Mouse (Mus musculus): ENCODE measurements around the gene Tctn3. TPM values are rescaled to one million over a fixed set of nuclear protein-coding genes. Genes with fewer than 3 reads are reported as not detected.
"Not testable (repeated sequence)": the region's sequence is repeated elsewhere in the genome, so short reads cannot be mapped to it uniquely, and the experiment has no call there.

The Tctn3 gene
- total RNA-seq, 2 experiments from 2014 or later: 19.5 to 21.6 TPM

GRCm38 (mm10) chr19:40628950-40629349 lies 16.9 kb upstream of the Tctn3 start:
- DNase-seq (ENCODE audit: low spot score in 2 of 2): no peak

GRCm38 (mm10) chr19:40625935-40626334 lies 13.9 kb upstream of the Tctn3 start:
- no peak for DNase-seq (ENCODE audit: low spot score in 2 of 2)

GRCm38 (mm10) chr19:40621616-40622015 lies 9.6 kb upstream of the Tctn3 start:
- DNase-seq (ENCODE audit: low spot score in 2 of 2): not testable (repeated sequence)

- no peak for DNase-seq (ENCODE audit: low spot score in 2 of 2)
Measured at GRCm38 (mm10) chr19:40616021-40616420, 4.0 kb upstream of the Tctn3 start.

GRCm38 (mm10) chr19:40614811-40615210 lies 2.8 kb upstream of the Tctn3 start:
- no peak for DNase-seq (ENCODE audit: low spot score in 2 of 2)

- DNase-seq (ENCODE audit: low spot score in 2 of 2): no peak
Measured at GRCm38 (mm10) chr19:40607676-40608075, 4.4 kb downstream of the Tctn3 start.

- no peak for DNase-seq (ENCODE audit: low spot score in 2 of 2)
Measured at GRCm38 (mm10) chr19:40605189-40605588, 6.8 kb downstream of the Tctn3 start.

GRCm38 (mm10) chr19:40601870-40602269 lies 10.2 kb downstream of the Tctn3 start:
- DNase-seq (ENCODE audit: low spot score in 2 of 2): no peak

GRCm38 (mm10) chr19:40600846-40601245 lies 11.2 kb downstream of the Tctn3 start:
- DNase-seq (ENCODE audit: low spot score in 2 of 2): not testable (repeated sequence)

- DNase-seq (ENCODE audit: low spot score in 2 of 2): no peak
Measured at GRCm38 (mm10) chr19:40595831-40596230, 16.2 kb downstream of the Tctn3 start.

- no peak for DNase-seq (ENCODE audit: low spot score in 2 of 2)
Measured at GRCm38 (mm10) chr19:40595231-40595630, 16.8 kb downstream of the Tctn3 start.

- no peak for DNase-seq (ENCODE audit: low spot score in 2 of 2)
Measured at GRCm38 (mm10) chr19:40589530-40589880, 22.5 kb downstream of the Tctn3 start.

GRCm38 (mm10) chr19:40588847-40589529 lies 23.0 kb downstream of the Tctn3 start:
- peak; percentile 90 to 94 for DNase-seq (ENCODE audit: low spot score in 2 of 2)

- peak; percentile 93 for DNase-seq (ENCODE audit: low spot score in 2 of 2)
Measured at GRCm38 (mm10) chr19:40588293-40588654, 23.8 kb downstream of the Tctn3 start, which contains the start of gene Aldh18a1. Aldh18a1 (minus strand) TSS chr19:40588463.

- no peak for DNase-seq (ENCODE audit: low spot score in 2 of 2)
Measured at GRCm38 (mm10) chr19:40587491-40588292, 24.3 kb downstream of the Tctn3 start.

GRCm38 (mm10) chr19:40586908-40587307 lies 25.1 kb downstream of the Tctn3 start:
- DNase-seq (ENCODE audit: low spot score in 2 of 2): no peak

- no peak for DNase-seq (ENCODE audit: low spot score in 2 of 2)
Measured at GRCm38 (mm10) chr19:40581662-40582061, 30.4 kb downstream of the Tctn3 start.

- no peak for DNase-seq (ENCODE audit: low spot score in 2 of 2)
Measured at GRCm38 (mm10) chr19:40580902-40581301, 31.1 kb downstream of the Tctn3 start.

- no peak for DNase-seq (ENCODE audit: low spot score in 2 of 2)
Measured at GRCm38 (mm10) chr19:40575438-40575837, 36.6 kb downstream of the Tctn3 start.

- DNase-seq (ENCODE audit: low spot score in 2 of 2): no peak
Measured at GRCm38 (mm10) chr19:40570726-40571125, 41.3 kb downstream of the Tctn3 start.

- DNase-seq (ENCODE audit: low spot score in 2 of 2): no peak
Measured at GRCm38 (mm10) chr19:40567616-40568015, 44.4 kb downstream of the Tctn3 start.

GRCm38 (mm10) chr19:40563880-40564645 lies 48.0 kb downstream of the Tctn3 start:
- DNase-seq (ENCODE audit: low spot score in 2 of 2): no peak

Measured in left cerebral cortex, adult 18-20 months (tissue).